Mouse (Mus musculus) cerebellum, postnatal 14 days (tissue): ENCODE measurements around the gene Dyrk1a.

Source experiments
- DNase-seq, 2 experiments: peaks; one replicate each; pipeline ENCODE4 v3.0.0; 2021; ENCODE audit warnings: mixed read lengths in 2 of 2

Gene Dyrk1a

GRCm38 (mm10) chr16:94559782-94560181 lies 10.0 kb upstream of the Dyrk1a start:
- DNase-seq = no peak

DNA sequence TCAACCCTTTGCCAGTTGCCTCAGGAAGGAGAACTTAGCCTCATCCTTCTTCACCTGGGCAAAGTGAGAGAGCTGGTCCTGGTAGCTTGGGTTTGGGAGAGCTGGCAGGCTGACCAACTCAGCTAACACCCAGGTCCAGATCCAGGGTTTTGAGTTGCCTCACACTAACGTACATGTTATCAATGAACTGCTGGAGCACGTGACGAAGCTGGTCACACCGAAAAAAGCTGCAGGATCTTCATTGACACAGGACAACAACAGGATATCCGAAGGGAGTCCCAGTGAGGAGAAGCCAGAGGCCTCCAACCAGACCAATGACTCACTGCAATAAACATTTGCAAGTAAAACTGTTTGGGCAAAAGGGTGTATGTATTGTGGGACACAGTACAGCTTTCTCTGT lies 9.2 kb upstream of the Dyrk1a start:
- no peak for DNase-seq

DNA sequence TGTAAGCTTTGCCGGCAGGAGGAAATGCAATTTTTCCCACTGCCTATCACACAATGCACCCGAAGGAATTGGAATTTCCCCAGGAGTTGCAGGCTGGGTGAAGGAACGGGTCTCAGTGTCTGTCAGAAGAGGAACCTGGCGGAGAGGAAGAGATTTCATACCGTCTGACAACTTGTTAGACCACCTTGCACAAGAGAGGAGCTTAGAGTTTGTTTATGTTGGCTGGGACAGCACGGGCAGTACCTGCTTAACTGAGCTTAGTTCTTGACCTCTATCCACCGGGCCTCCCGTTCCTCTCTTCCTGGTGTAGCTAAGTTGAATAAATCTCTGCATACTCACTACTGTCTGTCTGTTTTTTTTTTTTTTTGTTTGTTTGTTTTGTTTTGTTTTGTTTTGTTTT lies 3.7 kb upstream of the Dyrk1a start:
- no peak for DNase-seq

GRCm38 (mm10) chr16:94566834-94567585 lies 2.8 kb upstream of the Dyrk1a start:
- no peak for DNase-seq

GRCm38 (mm10) chr16:94567751-94568150 lies 2.1 kb upstream of the Dyrk1a start:
- no peak for DNase-seq

DNA sequence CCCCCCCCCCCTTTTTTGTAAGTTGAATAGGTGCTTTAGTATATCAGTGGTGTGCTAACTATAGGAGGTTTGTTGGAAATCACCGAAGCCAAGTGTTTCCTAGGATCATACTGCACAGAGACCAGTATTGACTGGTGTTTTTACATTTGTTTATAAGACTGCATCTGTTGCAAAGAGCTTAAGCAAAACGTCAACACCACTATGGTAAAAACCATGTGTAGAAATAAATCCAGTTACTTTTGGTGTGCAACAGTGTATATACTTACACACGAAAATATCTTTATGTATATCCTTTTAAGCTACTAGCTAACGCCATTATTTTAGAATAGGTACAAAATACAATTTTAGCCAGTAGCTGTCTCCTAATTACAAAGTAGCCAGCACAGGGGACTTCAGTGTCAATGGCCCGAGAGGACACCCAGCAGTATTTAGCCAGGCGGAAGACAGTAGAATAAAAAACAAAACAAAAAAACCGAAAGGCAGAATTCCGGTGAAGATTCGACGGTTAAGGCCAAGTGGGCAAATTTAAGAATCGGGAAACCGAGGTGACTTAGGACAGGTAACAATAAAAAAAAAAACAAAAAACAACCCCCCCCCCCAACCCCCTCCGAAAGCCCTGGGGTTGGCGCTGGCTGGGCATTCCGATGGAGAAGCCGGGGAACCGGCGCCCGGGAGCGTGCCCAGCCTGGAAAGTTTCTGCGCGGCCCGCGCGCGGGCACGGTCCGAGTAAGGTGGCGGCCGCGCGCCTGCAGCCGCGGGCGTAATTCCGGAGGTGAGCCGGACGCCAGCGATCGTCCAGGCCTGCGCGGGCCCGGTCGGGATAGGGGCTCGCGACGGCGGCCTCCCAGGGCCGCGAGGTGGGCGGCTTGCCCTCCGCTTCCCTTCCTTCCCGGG lies 1.2 kb upstream of the Dyrk1a start:
- no peak for DNase-seq

GRCm38 (mm10) chr16:94570361-94571041 lies 691 bp downstream of the Dyrk1a start:
- peak; percentile 55 to 63 for DNase-seq

GRCm38 (mm10) chr16:94571111-94571993 lies 1.5 kb downstream of the Dyrk1a start:
- peak; percentile 36 to 39 for DNase-seq

- no peak for DNase-seq
Observed at GRCm38 (mm10) chr16:94572422-94572821, 2.6 kb downstream of the Dyrk1a start.

DNA sequence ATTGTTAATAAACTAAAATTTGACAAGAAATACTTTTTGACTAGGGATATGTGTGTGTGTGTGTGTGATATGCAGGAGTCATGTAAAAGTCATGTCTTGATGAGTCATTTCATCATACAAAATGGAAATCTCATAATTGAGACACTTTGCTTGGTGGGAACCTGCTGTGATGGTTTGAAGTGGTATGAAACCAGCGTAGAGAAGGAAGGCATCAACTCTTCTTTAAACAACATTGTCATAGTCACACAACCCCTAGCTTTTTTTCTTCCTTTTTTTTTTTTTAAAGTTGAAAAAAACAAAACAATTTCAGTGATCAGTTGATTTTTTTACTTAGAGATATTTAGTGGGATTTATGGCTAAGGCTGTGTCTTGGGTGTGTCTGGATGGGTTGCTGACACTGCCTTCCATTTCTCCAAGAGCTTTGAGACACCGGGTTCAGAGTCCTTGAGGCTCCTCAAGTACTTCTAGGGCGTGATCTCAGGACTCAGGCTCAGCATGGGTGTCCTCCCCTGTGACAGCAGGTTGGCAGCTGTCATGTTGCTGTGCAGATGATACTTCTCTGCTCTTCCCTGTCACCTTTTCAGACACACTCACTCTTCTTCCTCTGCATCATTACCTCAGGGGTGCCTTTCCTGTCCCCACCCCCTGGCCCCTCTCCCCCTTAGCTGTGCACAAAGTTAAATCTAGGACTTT lies 4.4 kb downstream of the Dyrk1a start:
- no peak for DNase-seq

GRCm38 (mm10) chr16:94574718-94575094 lies 4.9 kb downstream of the Dyrk1a start:
- DNase-seq = no peak

- DNase-seq = no peak
Observed at GRCm38 (mm10) chr16:94575757-94576156, 5.9 kb downstream of the Dyrk1a start.

- DNase-seq = no peak
Observed at GRCm38 (mm10) chr16:94579348-94579747, 9.5 kb downstream of the Dyrk1a start.

- DNase-seq = no peak
Observed at GRCm38 (mm10) chr16:94580844-94581405, 11.1 kb downstream of the Dyrk1a start.

- DNase-seq = no peak
Observed at GRCm38 (mm10) chr16:94586349-94586990, 16.7 kb downstream of the Dyrk1a start.

GRCm38 (mm10) chr16:94587461-94587860 lies 17.7 kb downstream of the Dyrk1a start:
- DNase-seq = no peak

GRCm38 (mm10) chr16:94588171-94588570 lies 18.4 kb downstream of the Dyrk1a start:
- peak; percentile 29 to 41 for DNase-seq

DNA sequence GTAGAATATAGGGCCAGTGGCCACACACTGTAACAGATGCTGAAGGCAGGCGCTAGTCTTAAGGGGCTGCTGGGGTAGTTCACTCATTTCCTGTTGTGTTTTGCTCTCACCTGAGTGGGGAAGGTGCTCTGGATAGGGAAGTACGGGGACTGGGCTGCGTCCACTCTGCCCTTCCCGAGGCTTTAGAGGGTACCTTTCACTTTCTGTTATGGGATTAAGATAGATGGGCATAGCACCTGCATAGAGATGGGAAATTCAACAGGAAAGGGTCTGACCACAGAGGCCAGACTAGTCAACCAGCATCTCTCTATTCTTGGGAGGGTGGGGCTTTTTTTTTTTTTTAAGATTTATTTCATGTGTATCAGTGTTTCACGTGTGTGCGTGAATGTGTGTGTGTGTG lies 19.2 kb downstream of the Dyrk1a start:
- DNase-seq = no peak

DNA sequence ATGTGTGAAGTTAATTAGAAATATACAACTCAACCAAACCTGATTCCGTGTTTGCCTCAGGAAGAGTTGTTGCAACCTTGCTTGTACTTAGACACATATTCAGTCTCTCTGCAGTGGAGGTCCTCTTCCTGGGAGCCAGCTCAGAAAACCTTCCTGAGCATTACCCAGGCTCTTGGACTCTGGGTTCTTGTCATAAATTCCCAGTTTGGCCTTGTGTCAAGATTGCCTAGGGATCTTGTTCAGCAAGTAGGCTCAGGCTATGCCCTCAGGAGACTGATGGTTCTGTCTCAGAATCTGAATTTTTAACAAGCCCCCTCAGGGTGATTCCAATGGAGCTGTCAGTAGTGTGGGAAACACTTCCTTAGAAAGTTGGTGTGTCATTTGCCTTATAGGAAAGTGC lies 19.8 kb downstream of the Dyrk1a start:
- DNase-seq = no peak

- DNase-seq = no peak
Observed at GRCm38 (mm10) chr16:94590214-94590613, 20.4 kb downstream of the Dyrk1a start.

DNA sequence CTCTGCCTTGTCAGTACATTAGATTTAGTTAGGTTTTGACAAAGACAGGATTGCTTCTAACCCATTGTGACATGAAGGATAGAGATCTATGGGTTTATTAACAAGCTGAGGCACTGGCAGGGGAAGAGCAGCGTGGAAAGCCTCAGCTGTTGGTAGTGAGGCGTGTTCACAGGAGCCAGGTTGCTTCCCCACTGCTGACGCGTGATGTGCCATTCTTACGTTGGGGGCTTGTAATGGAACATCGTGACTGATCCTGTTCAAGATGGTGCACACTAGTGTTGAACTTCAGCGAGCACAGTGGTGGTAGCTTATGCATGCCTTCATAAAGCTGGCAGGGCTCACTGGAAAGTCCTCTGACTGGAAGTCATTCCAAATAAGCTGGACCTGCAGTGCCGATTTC lies 21.2 kb downstream of the Dyrk1a start:
- DNase-seq = no peak
